Mouse (Mus musculus): ENCODE results near the gene Atox1.
"Not testable (repeated sequence)": the region's sequence is repeated elsewhere in the genome, so short reads cannot be mapped to it uniquely, and the experiment has no call there.

Atox1 gene

DNA sequence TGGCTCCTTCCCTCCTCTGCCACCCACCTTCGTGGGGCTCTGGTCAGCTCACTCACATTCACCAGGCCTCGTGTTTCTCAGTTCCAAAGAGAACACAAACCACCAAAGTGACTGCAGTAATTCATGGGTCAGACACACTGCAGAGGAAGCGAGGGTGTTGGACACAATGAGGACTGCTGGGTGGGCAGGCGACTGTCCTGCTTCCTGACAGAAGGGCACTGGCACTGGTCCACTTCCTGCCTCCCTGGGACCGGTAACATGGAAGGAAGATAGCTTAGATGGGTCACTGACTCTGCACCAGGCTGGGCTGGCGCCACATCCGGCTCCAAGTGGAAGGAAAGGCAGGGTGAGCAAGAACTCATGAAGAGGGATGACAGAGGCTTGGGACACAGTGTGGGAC is 11.5 kb downstream of the Atox1 start:
- DNase-seq = no peak

GRCm38 (mm10) chr11:55446579-55446978 is 14.5 kb downstream of the Atox1 start:
- peak; percentile 51 for DNase-seq

DNA sequence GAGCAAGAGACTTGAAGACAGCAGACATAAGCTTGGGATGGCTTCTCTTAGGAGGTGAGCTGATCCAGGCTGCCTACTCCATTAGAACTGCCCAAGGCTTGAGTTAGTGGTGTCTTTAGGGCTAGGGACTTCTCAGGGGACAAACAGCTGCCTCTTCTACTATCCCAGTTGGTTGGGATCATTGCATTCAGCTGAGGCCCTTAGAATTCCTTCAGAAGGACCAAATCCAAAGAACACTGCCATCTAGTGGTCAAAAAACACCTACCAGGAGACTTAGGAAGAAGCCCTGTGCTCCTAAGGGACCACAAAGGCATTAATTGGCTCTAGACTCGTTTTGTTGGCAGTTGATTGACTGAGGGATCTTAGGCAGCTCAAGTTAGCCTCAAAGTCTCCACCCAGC is 16.3 kb downstream of the Atox1 start:
- DNase-seq = peak; percentile 30

DNA sequence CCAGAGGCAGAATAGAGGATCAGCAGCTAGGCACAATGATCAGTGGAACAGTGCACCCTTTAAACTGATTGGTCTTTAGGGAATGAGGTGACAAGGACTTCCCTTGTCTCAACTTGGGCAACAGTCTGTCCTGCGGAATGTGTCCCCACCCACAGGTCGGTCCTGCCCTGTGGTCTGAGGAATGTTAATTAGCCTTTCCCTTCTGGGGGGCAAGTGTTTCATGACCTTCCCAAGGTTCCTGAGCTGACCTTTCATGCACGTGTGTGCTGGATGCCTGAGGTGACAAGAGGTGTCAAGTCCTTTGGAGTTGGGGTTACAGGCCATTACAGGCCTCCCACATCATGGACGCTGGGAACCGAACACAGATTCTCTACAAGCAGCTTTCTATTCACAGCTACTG is 21.3 kb downstream of the Atox1 start:
- DNase-seq = no peak

- DNase-seq = no peak
Observed at GRCm38 (mm10) chr11:55438031-55438430, 23.0 kb downstream of the Atox1 start.

GRCm38 (mm10) chr11:55436089-55436488 is 24.9 kb downstream of the Atox1 start:
- no peak for DNase-seq

DNA sequence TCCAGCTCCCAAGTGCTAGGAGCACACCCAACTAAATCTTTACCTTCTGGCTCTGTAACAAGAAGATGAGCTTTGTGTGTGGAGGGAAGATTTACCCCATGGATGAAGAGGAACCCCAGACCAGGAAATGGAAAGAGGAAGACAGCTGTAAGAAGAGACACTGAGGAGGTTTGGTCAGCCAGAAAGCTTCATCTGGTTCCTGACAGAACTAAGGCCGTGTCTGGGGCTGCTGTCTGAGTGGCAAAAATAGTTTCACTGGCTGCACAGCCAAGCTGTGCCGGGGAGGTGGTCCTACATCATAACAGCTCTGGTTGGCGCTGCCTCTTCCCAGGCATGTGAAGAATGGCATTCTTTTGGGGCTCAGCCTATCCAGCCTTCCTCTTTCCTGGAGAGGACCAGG is 28.1 kb downstream of the Atox1 start:
- DNase-seq = no peak

DNA sequence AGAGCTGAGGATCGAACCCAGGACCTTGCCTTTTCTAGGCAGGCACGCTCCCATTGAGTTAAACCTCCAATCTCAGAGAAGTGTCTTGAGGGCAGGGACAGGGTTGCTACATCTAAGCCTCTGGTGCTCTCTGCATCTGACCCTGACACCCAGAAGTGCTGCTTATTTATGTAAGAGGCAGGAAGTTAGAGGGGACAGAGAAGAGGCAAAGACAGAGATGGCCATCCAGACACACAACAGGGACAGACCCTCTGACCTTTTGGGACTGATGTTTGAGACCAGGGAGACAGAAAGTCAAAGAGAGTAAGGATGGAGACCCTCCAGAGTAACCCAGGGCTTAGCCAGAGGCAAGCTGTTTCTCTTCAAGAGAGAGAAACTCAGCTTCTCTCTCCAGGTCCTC is 31.1 kb downstream of the Atox1 start:
- no peak for DNase-seq

GRCm38 (mm10) chr11:55428186-55429012 is 32.6 kb downstream of the Atox1 start:
- DNase-seq = no peak

DNA sequence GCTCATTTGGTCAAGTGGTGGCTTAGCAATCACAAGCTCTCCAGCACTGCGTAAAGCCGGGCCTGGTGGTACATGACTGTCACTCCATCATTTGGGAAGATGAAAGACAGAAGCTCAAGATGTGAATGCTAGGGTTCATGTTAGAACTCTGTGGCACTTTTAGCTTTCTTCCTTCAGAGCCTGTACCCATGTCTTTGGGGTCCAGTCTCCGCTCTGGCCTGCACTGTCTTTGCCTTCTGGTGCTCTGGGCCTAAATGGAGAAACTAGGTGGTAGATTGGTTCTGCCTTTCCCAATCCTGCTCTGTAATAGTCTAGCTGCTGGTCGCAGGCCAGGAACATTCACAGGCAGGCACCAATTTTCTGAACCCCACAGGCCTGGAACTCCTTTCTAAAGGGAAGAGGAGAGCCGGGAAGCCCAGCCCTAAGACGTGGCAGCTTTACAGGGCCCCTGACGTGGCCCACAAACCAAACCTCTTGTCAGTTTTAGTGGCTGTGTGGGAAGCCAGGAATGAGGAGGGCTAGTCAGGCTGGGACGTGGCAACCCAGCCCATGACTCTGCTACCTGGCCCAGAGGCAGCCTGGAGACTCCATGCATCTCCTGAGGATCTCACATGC is 36.2 kb downstream of the Atox1 start:
- DNase-seq = no peak

GRCm38 (mm10) chr11:55423756-55424155 is 37.3 kb downstream of the Atox1 start:
- DNase-seq = no peak

GRCm38 (mm10) chr11:55422978-55423377 is 38.1 kb downstream of the Atox1 start, which contains the start of gene Sparc:
Gene Sparc, minus strand, starts transcription at chr11:55423183.
- no peak for DNase-seq

GRCm38 (mm10) chr11:55419678-55420307 is 41.2 kb downstream of the Atox1 start:
- DNase-seq = no peak

- DNase-seq = no peak
Observed at GRCm38 (mm10) chr11:55419296-55419677, 41.8 kb downstream of the Atox1 start.

DNA sequence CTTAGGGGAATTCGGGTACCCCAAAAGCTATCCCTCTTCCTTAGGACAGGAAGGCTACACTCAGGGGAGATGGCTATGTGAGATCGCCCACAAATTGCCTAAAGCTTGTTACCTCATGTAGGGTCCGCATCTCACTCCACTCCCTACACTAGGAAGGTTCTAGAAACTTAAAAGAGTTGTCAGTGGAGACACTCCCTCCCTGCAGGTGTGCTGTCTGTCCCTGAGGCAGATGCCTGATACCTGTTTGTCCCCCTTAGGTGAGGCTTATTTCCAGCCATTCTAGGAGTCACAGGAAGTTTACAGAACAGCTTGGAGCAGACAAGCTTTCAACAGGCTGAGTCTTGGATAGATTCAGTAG is 42.4 kb downstream of the Atox1 start:
- no peak for DNase-seq

- no peak for DNase-seq
Observed at GRCm38 (mm10) chr11:55417898-55418703, 42.9 kb downstream of the Atox1 start.

- DNase-seq = no peak
Observed at GRCm38 (mm10) chr11:55416609-55417265, 44.3 kb downstream of the Atox1 start.

- not testable (repeated sequence) for DNase-seq
Observed at GRCm38 (mm10) chr11:55415731-55416130, 45.3 kb downstream of the Atox1 start.

- DNase-seq = no peak
Observed at GRCm38 (mm10) chr11:55415036-55415704, 45.9 kb downstream of the Atox1 start.

DNA sequence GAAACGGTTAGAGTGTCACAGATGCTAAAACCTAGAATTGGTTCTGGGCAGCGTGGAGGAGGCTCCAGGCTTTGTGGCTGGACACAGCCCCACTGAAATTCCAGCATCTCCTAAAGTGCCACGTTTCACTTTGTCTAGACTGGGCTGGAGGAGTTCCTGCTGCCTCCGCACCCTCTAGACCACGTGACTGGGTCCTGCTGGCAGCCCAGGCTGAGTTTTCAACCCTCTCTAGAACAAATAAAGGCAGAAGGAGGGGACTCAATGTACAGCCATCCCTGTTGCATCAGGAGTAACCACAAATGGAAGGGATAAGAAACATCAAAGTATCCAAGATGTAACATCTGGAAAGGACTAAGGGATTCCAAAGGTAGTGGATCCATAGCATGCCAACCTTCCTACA is 46.7 kb downstream of the Atox1 start:
- DNase-seq = no peak

GRCm38 (mm10) chr11:55413416-55413796 is 47.6 kb downstream of the Atox1 start:
- no peak for DNase-seq
